Mouse (Mus musculus) liver, embryonic 16.5 days (tissue): ENCODE results near the gene Mob3b. TPM values are rescaled to one million over a fixed set of nuclear protein-coding genes. Genes with fewer than 3 reads are reported as not detected.
"Not testable (repeated sequence)": the region's sequence is repeated elsewhere in the genome, so short reads cannot be mapped to it uniquely, and the experiment has no call there.

Experiments
- ATAC-seq: fragments of 200-750 bp; cut with Nextera tagmentation; 2 replicates; pipeline ENCODE4 v1.8.0; 2017; ENCODE audit warnings: low read depth, mild to moderate bottlenecking, moderate number of reproducible peaks, moderate library complexity
- H3K27ac ChIP-seq: fragments of 300-500 bp; sonication (generic); 2 replicates; pipeline ENCODE4 v1.5.1; 2014; ENCODE audit warnings: mild to moderate bottlenecking, low read length
- H3K27me3 ChIP-seq: fragments of 300-500 bp; sonication (generic); 2 replicates; pipeline ENCODE4 v1.6.1; 2014; ENCODE audit warnings: low read depth, low read length, mixed read lengths; ENCODE audit not compliant: control insufficient read depth, insufficient read depth
- H3K36me3 ChIP-seq: fragments of 300-500 bp; sonication (generic); 2 replicates; pipeline ENCODE4 v1.6.1; 2014; ENCODE audit warnings: mild to moderate bottlenecking; ENCODE audit not compliant: control insufficient read depth, insufficient read depth
- H3K4me1 ChIP-seq: fragments of 300-500 bp; sonication (generic); 2 replicates; pipeline ENCODE4 v1.6.1; 2014; ENCODE audit warnings: low read depth, low read length, mixed read lengths; ENCODE audit not compliant: control insufficient read depth
- H3K4me2 ChIP-seq: fragments of 300-500 bp; sonication (generic); 2 replicates; pipeline ENCODE4 v1.6.1; 2014; ENCODE audit warnings: low read depth, low read length, mixed read lengths
- H3K4me3 ChIP-seq: fragments of 300-500 bp; sonication (generic); 2 replicates; pipeline ENCODE4 v1.5.1; 2014; ENCODE audit warnings: low read depth, mild to moderate bottlenecking, low read length
- H3K9ac ChIP-seq: fragments of 300-500 bp; sonication (generic); 2 replicates; pipeline ENCODE4 v1.6.1; 2014; ENCODE audit warnings: low read depth, low read length
- H3K9me3 ChIP-seq: fragments of 300-500 bp; sonication (generic); replicated peaks from 2 replicates; pipeline ENCODE4 v1.6.1; 2016; ENCODE audit warnings: low read length; ENCODE audit not compliant: control insufficient read depth
- whole genome bisulfite sequencing: fragments of 180-500 bp; shearing (Covaris S2); extraction: QIAGEN DNeasy Blood & Tissue Kit; methylation state at CpG from one replicate; pipeline ENCODE4 v1.1.7; 2014; ENCODE audit not compliant: insufficient replicate concordance; 5-methylcytosine and 5-hydroxymethylcytosine counted together
- polyA plus RNA-seq: library from polyadenylated mRNA; unstranded; fragments of >200 nt; fragmentation: Nextera tagmentation; extraction: Ambion mirVana; gene quantifications from 2 replicates; pipeline ENCODE4 v1.2.1, GENCODE M21; 2015

Mob3b gene
- polyA plus RNA-seq, 1 experiment from 2014 or later: 10.2 TPM

DNA sequence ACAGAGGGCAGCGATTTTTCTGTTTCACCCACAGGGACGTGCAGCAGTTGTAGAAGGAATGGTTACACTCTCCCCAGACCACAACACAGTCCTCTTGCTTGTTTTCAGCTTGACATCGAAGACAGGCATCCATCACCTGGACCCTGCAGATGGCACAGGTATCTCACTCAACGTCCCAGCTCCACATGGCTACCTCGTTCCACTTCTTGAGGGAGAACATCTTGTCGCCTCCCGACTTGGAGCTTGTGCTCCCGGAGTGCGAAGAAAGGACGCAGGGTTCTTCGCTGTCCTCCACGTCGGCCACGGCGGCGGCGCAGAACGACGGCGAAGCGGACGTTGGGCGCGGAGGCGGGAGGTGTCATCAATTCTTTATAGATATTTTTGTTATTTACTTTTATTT is 216.2 kb downstream of the Mob3b start:
- 81% methylated on average over 25 of the region's 25 CpGs for WGBS
- Histone ChIP-seq H3K36me3 (no peaks in the 10 kb centered on the region), H3K27me3 (no peaks in the 10 kb centered on the region), H3K9ac (no peak overlapping the region), H3K4me2 (no peak overlapping the region), H3K4me3 (no peak overlapping the region), H3K9me3 (no peaks in the 10 kb centered on the region), H3K27ac (no peak overlapping the region), H3K4me1 (no peaks in the 10 kb centered on the region)
- ATAC-seq: no peak

DNA sequence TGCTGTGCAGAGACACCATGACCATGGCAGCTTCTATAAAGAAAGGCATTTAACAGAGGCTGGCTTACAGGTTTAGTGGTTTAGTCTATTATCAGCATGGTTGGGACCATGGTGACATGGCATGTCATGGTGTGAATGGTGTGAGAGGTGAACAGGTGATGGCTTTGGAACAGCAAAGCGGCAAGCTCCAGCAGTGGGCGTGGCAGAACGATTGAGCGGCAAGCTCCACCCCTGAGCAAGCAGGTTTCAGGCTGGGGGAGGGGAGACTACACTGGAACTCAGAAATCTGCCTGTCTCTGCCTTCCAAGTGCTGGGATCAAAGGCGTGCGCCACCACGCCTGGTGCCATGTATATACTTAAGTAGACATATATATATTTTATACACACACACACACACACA is 228.9 kb downstream of the Mob3b start:
- not testable (repeated sequence) for ATAC-seq, H3K27me3 ChIP-seq, H3K9ac ChIP-seq, H3K4me3 ChIP-seq, H3K36me3 ChIP-seq, H3K27ac ChIP-seq, H3K4me2 ChIP-seq, H3K4me1 ChIP-seq, H3K9me3 ChIP-seq
- WGBS: 59% methylated on average over 7 of the region's 7 CpGs

DNA sequence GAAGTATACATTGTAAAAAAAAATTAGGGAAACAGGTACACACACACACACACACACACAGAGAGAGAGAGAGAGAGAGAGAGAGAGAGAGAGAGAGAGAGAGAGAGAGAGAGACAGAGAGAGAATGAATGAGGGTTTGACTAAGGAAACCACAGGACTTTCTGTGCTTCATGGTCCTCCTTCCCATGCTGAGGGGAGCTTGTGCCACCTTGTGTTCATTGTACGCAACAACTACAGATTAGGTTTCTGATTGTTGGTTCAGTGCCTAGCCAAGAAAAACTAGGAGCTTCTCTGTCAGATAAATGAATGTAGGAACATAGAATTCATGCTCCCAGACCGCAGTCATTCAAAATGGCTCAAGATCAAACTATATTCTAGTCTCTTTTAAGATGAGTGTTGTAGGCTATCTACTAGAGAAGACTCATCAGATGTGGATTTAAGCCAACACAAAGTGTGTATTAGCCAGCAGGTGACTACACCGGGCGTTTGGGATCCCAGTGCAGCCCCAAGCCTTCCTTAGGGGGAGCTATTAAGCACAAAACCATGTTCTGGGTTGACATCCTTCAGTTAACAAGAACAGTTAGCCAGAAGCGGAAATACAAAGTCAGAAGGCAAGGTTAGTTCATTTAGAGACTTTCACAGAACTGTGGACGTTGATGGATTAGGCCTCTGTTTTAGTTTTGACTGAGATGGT is 235.0 kb downstream of the Mob3b start:
- H3K27ac ChIP-seq: no peak overlapping the region
- ATAC-seq: no peak
- no peak overlapping the region for H3K4me2 ChIP-seq
- no peak overlapping the region for H3K9ac ChIP-seq
- H3K4me3 ChIP-seq: no peak overlapping the region
- H3K9me3 ChIP-seq: no peaks in the 10 kb centered on the region
- no peaks in the 10 kb centered on the region for H3K36me3 ChIP-seq
- no peaks in the 10 kb centered on the region for H3K4me1 ChIP-seq
- WGBS: 50% methylated on average over 6 of the region's 6 CpGs
- no peaks in the 10 kb centered on the region for H3K27me3 ChIP-seq

DNA sequence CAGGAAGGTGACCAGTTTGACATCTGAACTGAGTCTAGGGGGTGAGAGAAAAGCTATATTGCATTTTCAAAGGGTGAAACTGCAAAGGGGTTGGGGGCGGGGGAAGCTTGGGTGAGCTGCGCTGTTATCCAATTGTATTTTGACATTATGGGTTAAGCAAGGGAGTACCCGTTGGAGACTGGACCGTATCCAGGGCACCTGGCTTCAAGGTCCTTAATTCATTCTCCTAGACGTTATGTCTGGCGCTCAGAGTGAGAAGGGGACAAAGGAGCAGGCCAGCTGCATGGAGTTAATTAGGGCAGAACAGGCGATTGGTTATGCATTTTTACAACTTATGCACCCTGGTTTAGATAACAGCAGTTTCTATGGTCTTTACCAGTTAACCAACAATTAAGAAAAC is 239.9 kb downstream of the Mob3b start:
- no peaks in the 10 kb centered on the region for H3K4me1 ChIP-seq
- ATAC-seq: no peak
- H3K27ac ChIP-seq: no peak overlapping the region
- H3K4me3 ChIP-seq: no peak overlapping the region
- no peaks in the 10 kb centered on the region for H3K36me3 ChIP-seq
- H3K4me2 ChIP-seq: no peak overlapping the region
- no peaks in the 10 kb centered on the region for H3K9me3 ChIP-seq
- no peaks in the 10 kb centered on the region for H3K27me3 ChIP-seq
- WGBS: 68% methylated on average over 7 of the region's 7 CpGs
- no peak overlapping the region for H3K9ac ChIP-seq

DNA sequence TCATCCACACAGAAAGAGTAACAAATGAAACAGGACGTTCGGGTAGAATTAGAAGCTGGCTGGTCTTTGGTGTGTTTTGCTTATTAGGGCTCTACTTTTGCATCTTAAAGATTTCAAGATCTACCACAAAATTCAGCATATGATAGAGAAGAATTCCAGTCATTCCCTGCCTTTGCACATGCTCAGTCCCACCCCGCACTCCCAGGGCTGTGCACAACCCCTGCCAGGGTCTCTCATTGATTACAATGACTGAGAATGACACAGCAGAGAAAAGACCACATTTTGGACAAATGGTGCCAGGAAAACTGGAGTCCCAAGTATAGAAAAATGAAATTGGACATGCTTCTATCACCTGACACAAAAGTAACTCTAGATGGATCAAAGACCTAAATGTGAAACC is 245.1 kb downstream of the Mob3b start:
- WGBS: 55% methylated on average over 3 of the region's 3 CpGs
- Histone ChIP-seq H3K9me3 (no peaks in the 10 kb centered on the region), H3K27ac (no peak overlapping the region), H3K4me1 (no peaks in the 10 kb centered on the region), H3K4me2 (no peak overlapping the region), H3K4me3 (no peak overlapping the region), H3K36me3 (no peaks in the 10 kb centered on the region), H3K27me3 (no peaks in the 10 kb centered on the region), H3K9ac (no peak overlapping the region)
- no peak for ATAC-seq

DNA sequence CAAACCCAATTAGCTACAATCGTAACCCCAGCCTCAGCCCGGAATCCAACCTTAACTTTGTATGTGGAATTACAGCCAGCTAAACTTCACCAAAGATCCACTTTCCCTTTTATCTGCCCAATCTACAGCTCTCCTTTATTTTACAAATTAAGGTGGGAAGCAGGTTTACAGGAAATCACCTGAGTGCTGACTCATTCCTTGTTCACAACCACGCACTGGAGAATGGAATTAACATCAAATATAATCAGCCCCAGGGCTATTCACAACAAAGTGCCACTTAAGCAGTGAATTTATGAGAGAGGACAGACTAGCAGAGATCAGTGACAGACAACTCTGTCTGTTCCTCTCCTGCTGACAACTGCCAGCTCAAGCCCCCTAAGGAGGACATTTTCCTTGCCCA is 245.9 kb downstream of the Mob3b start:
- no peaks in the 10 kb centered on the region for H3K36me3 ChIP-seq
- H3K4me2 ChIP-seq: no peak overlapping the region
- 58% methylated on average over 3 of the region's 3 CpGs for WGBS
- H3K4me3 ChIP-seq: no peak overlapping the region
- no peaks in the 10 kb centered on the region for H3K9me3 ChIP-seq
- no peak overlapping the region for H3K9ac ChIP-seq
- no peak for ATAC-seq
- no peaks in the 10 kb centered on the region for H3K4me1 ChIP-seq
- no peak overlapping the region for H3K27ac ChIP-seq
- H3K27me3 ChIP-seq: no peaks in the 10 kb centered on the region

DNA sequence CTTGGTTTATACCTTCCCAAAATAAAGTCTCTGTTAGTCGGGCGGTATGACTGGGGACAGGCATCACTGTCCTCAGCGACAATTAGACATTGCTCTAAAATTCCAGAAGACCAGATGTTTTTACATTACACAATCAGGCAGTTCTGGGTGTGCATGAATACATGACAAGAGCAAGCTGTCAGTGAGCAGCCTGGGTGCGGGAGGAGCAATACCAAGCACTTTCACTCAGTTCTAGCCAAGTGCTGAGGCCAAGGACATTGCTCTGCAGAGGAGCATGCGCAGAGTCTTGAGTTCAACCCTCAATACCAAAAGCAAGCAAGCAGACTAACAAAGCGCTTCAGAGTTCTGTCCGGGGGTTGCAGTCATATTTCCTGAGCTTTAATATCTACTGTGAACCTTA is 249.2 kb downstream of the Mob3b start:
- no peak for ATAC-seq
- WGBS: 81% methylated on average over 7 of the region's 7 CpGs
- H3K27ac ChIP-seq: no peak overlapping the region

DNA sequence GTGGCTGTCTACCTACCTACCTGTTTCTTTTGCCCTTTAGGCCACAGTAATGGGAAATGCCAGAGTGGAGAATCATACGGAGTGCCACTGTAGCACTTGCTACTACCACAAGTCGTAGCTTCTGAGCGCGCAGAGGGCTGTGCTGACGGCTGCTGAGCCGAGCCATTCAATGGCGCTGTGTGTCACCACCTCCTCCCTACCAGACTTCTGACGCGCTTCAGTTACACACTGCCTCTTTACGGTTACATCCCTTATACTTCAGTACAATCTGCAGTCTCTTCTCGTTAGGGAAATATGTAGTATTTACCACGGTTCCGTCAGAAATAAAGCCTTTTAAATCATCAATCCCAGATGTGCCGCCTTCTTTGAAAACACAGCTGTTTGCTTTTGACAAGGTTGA is 250.3 kb downstream of the Mob3b start:
- 64% methylated on average over 14 of the region's 14 CpGs for WGBS
- H3K27me3 ChIP-seq: no peaks in the 10 kb centered on the region
- no peak overlapping the region for H3K9ac ChIP-seq
- no peaks in the 10 kb centered on the region for H3K9me3 ChIP-seq
- H3K36me3 ChIP-seq: no peaks in the 10 kb centered on the region
- no peak for ATAC-seq
- no peak overlapping the region for H3K27ac ChIP-seq
- H3K4me1 ChIP-seq: no peaks in the 10 kb centered on the region
- H3K4me3 ChIP-seq: no peak overlapping the region
- H3K4me2 ChIP-seq: no peak overlapping the region

More for the DNA sequence above, 249.2 kb downstream of the Mob3b start:
- Histone ChIP-seq H3K27me3 (no peaks in the 10 kb centered on the region), H3K36me3 (no peaks in the 10 kb centered on the region), H3K9ac (no peak overlapping the region), H3K9me3 (no peaks in the 10 kb centered on the region), H3K4me2 (no peak overlapping the region), H3K4me1 (no peaks in the 10 kb centered on the region), H3K4me3 (no peak overlapping the region)

DNA sequence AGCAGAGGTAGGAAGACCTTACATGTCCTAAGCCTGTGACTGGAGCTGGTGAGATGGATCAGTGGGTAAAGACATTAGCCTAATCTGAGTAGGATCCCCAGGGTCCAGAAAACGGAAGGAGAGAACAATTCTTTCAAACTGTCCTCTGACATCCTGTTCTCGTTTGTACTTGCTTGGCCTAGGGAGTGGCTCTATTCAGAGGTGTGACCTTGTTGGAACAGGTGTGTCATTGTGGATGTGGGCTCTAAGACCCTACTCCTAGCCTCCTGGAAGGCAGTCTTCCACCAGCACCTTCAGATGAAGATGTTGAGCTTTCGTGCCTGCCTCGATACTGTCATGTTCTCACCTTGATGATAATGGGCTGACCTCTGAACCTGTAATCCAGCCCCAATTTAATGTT is 251.1 kb downstream of the Mob3b start:
- Histone ChIP-seq H3K4me3 (no peak overlapping the region), H3K9me3 (no peaks in the 10 kb centered on the region), H3K4me2 (no peak overlapping the region), H3K27me3 (no peaks in the 10 kb centered on the region), H3K4me1 (no peaks in the 10 kb centered on the region), H3K9ac (no peak overlapping the region), H3K27ac (no peak overlapping the region), H3K36me3 (no peaks in the 10 kb centered on the region)
- ATAC-seq: no peak
- 59% methylated on average over 4 of the region's 4 CpGs for WGBS
